Mouse (Mus musculus) T-helper 2 cell (primary cell): ENCODE measurements around the gene Gm20388.

Experiments
- in situ Hi-C: fragments of 300-600 bp; cut with MboI, MseI; formaldehyde crosslinking; loops from one replicate; pipeline ENCODE4 v1.15.1; 2025; ENCODE audit warnings: high pct_unique_total_duplicates

The Gm20388 gene

DNA sequence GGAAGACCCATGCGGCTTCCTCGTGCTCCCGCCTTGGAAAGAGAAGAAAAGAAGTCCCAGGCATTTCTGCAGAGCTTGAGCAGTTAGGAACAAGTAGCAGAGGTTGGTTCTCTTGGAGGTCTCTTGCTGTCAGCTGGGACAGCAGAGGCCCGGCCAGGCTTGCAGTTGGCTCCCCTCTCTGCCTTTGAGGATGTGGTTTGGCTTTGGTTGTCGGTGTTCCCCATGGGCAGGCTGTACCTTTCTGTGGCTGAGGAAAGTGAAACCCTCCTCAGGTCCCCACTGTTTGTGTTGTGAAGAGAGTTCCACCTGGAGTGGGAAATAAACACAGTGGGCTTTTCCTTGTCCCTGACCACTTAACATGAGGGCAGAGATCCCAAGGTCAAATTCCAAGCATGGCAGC lies 2097.8 kb downstream of the Gm20388 start:
- in situ Hi-C loops: no loop called here

DNA sequence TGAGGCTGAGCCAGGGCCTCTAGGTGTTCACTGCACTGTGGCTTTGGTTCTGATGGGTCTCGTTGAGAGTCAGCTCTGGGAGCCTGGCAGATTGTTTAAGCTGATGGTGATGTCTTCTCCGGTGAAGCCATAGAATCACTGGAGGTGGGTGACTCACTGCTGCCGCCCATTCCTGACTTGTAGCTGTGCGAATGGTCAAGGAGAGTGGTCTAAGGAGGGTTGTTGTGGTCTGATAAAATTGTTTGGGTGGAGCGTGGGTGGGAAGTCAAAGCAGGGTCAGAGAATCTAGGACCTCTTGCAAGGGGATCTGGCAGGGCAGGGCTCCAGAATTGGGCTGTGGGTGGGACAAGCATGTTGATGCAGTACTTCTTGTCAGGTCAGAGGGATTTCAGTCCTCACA lies 2100.0 kb downstream of the Gm20388 start:
- in situ Hi-C loops: no loop called here

DNA sequence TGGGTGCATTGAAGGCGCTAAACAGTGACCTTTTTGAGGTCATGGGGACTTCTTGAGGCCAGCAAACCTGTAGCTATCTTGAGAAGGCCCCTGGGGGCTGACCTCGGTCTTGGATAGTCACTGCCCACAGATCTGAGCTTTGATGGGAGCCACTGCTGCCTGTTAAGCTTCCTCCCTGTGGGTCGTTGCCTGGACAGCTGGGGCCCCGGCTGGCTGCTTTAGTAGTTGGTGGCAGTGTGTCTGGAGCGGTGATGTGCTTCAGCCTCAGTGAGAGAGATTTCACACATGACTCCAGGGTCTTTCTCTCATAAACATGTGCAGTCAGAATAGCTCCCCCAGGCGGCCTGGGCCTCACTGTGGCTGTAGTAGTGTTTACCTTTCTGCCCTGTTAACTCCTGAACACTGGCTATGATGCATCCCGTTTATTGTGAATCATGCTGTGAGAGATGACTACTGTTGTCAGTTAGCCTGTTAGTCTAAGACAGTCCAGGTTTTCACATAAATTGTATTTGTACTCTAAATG lies 2100.5 kb downstream of the Gm20388 start:
- in situ Hi-C loops: no loop called here

DNA sequence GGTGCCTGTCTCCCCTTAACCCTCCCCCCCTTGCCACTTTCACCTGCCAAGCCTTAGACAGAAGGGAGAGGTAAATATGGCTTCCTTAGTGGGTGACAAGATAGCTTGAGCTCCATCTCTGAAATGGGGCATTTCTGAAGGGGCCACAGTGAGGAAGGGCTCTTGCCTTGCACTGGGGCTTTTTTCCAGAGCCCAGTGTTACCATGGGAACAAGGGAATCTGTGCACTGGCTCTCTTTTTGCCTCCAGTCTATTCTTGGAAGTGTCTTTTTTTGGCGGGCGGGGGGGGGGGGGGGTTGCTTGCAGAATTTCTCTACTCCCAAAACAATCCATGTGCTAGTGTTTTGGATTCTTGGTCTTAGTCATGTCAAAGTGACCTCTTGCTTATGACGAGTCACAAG lies 2104.0 kb downstream of the Gm20388 start:
- in situ Hi-C loops: no loop called here

DNA sequence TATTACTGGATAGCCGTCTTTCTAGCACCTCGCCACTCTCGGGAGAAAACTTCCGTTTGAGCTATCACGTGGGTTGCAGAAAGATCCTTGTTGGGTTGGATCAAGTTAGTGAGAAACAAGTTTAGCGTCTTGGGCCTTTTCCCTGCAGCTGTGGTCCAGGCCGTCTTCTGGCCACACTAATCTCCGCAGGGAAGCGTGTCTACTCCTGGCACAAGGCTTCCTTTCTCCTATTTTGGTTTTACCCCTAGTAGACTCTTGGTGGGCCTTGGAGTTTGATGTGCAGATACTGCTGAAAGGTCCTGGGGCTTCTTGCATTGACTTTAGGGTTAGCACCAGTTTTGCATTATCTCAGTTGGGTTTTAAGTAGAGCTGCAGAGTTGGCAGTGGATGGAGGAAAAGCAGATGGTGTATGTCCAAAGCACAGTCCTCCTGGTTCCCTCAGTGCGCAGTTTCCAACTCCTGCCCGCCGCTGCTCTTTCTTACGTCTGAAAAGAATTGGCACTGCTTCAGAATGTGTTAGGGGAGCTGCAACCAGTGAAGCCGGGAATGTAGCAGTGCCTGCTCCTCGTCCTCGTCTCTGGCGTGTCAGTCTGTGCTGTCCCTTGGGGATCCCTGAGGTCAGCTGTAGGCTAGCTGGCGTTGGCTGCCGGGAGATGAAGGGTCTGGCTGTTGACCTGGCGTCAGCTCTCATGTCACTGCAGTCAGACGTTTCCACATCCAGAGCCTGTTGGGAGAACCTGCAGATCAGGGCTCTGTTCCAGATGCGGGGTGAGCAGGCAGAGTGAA lies 2107.6 kb downstream of the Gm20388 start:
- in situ Hi-C loops: no loop called here

DNA sequence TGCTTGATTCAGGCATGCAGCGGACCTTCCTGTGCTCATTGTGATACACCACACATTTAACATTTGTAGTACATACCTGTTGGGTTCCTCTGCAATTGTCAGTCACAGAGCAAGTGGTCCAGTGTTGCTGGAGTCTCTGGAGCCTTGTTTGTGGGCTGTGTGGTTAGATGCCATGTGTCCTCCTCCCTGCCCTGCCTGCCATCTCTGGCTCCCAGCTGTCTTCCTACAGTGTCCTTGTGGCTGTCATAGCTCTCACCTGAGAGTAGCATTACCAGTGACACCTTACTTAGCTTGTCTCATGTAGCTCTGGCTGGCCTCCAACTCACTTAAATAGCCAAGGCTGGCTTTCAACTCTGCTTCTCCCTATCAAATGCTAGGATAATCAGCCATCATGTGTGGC lies 2108.5 kb downstream of the Gm20388 start:
- in situ Hi-C loops: no loop called here

DNA sequence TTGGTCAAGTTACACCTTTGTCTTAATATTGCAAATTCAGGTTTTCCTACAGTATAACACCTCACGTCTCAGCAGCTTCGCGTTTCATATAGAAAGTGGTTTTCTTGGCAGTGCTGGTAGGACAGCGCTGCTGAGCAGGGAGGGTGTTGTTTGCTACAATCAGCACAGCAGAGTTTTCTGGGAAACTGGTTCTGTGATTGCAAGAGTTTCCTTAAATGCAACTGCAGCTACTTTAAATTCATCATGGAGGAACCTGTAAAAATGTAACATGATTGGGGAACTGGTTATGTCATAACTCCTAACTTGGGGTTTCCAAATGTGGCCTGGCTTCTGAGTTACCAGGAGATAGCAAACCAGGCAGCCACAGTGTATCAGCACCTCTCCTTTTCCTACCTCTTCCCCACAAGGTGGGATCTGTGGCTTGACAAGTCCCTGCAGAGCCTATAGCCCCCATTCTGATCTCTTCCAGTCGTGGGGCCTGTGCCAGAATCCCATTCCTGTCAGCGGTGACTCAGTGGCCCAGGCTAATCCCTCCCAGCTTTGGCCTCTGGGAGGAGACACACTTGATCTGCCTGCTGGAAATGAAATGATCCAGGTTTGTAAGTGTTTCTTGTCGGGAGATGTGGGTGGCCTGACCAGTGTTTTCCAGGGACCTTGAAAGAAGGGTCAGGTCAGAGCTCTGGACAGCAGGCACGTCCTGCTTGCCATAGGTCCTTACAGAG lies 2109.6 kb downstream of the Gm20388 start:
- in situ Hi-C loops: no loop called here

DNA sequence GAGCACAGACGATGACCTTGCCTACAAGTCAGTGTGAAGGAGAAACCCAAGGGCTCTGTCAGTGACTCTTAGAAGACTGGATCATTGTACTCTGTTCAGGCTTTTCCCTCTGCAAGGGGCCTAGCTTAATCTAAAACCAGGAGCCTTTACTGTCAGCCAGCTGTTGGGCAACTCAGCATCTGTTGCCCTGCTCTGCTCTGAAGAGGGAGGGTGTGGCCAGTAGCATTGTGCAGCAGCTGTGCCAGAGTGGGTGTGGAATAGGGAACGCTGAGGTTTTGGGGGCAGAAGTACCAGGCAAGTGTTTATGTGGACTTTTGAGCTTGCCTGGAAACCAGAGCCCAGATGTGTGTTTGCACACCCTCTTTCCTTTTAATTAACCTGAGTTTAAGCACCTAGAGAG lies 2111.1 kb downstream of the Gm20388 start:
- in situ Hi-C loops: no loop called here

DNA sequence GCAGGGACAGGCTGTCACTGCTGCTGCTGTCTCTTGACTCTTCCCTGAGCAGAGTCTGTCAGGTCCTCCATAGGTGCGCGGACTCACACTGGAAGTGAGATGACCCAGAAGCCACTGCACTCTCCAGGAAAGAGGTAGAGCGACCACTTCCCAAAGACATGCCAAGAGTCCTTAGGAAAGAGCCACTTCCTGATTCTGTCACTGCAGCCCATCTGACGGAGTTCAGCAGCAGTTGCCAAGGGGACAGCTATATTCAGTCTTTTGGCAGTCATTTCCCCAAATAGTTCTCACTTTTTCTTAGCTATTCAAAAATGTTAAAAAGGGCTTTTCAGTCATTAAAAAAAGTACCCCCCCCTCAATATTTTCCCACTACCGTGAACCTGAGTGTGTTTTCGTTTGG lies 2111.6 kb downstream of the Gm20388 start:
- in situ Hi-C loops: no loop called here

DNA sequence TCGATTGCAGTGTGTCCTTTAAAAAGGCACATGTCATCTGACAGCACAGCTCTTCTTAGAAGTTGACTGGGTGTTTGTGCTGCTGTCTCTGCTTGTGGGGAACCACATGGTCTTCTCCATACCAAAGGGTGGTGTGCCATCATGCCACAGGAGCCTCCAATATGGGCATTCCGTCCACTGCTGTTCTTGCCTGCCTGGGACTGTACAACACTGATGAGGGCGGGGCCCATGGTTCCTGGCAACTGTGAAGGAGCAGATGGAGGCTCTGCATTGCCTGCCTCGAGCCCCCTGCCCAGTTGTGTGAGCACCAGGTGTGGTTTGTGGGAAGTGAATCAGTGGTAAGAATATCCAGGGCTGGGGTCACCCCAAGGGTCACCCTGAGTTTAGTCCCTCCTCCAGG lies 2112.1 kb downstream of the Gm20388 start:
- in situ Hi-C loops: no loop called here

DNA sequence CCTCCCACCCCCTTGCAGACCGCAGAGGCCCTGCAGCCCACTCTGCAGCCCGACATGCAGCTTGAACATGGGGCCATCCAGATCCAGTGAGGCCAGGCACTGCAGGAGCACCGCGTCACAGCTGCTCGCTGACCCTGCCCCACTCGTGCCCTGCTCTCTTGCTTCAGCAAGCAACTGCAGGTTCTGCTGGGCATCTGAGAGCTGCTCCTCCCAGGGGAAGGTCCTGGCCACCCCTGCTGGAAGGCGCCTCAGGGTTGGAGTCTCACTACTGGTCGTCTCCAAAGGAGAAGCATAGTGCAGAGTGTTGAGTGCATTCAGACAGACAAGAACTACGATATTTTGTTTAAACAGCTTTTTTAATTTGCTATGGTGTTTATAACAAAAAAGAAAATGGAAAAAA lies 2114.9 kb downstream of the Gm20388 start:
- in situ Hi-C loops: no loop called here

DNA sequence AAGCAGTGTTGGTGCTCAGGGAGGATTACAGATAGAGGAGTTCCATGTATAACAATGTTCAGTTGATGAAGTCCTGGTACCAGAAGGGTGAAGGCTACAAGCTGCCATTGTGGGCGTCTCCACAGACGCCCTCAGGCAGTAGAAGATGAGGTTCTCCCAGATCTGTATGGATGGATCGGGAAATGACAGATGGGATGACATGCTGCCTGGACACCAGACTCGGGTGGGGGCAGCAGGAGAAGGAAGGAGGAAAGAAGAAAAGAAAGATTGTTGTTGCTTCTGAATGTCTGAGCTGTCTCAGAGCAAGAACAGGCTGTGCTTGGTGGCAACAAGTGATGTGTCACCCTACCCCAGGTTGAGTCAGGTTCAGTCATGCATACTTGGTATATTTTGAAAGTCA lies 2117.5 kb downstream of the Gm20388 start:
- in situ Hi-C loops: no loop called here

DNA sequence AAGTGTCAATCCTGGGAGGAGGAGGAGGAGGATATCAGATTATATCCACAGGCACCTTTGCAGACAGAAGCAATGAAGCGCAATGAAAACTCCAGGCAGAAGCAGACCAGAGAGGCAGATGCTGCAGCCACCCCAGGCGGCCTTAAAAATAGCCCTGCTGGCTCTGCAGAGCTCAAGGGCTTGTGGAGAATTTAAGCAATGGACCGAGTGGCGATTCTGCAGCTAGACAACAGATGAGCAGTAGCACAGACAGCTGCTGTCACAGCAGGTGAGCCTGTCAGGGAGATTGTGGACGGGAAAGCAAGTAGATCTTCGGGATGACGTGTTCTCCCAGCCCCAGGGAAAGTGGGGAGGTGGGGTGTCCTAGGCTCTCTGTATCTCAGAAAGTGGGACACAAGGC lies 2120.3 kb downstream of the Gm20388 start:
- in situ Hi-C loops: no loop called here

DNA sequence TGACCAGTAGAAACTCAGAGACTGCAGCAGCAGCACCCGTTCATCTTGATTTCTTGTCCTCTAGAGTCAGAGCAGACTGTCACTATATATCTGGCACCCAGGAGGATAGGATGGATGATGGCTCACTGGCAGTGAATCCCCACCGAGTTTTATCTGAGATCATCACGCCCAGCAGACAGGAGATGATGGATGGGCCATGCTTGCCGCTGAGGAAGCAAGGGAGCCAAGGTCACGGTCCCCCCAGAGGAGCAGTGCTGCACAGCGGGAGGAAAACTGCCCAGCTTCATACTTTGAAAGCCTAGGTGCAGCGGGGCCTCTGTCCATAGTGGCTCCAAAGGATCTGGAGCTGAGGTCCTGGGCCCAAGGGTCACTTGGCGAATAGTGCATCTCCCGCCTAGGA lies 2122.1 kb downstream of the Gm20388 start:
- in situ Hi-C loops: no loop called here

DNA sequence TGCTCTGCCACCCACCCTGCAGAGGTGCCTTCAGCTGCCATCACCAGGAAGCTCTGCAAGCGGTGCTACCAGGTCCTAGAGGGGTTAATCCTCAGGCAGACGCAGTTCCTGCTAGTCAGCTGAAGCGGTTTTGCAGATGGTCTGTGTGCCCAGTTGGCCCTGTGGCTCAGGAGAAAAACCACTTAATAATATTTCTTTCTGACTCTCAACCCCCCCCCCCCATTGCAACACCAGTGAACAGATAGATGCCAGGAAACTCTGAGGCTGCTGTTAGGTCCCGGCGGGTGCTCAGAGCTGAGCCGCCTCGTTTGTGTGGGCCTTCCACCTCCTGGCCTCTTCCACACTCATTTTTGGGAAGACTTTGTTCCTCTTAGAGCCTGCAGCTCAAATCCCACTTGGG lies 2124.9 kb downstream of the Gm20388 start:
- in situ Hi-C loops: no loop called here

DNA sequence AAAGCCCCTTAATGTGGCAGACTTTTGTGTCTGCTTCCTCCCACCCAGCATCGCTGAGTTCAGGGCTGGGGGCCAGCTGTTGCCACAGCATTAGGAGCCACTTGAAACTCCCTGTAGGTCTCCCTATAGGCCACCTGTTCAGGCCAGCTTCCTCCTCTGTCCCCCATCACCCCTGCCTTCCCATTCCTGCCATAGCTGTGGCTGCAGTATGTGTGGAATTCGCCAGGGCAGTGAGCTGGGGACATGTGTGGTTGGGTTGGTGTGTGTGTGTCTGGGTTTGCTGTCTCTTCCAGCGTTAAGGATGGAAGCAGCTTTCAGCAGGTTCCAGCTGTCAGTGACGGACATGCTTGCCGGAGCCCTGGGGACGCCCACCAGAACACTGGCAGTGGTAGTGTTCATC lies 2125.7 kb downstream of the Gm20388 start:
- in situ Hi-C loops: no loop called here

DNA sequence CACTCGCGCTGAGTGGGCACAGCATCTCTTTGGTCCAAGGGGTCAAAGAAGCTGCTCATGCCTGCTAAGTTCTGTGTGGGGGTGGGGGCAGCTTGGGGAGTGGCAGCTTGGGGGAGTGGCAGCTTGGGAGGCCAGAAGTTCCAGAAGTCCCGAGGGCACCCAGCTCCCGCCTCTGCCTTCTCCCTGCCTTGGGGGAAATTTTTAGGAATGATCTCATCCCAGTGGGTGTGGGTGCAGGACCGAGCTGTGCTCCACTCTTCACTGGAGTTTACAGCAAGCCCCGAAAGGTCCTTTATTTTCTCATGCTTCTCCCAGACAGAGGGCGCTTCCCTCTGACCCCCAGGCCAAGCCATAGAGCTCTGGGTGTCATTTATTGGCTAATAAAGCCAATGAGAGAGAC lies 2126.6 kb downstream of the Gm20388 start:
- in situ Hi-C loops: no loop called here

DNA sequence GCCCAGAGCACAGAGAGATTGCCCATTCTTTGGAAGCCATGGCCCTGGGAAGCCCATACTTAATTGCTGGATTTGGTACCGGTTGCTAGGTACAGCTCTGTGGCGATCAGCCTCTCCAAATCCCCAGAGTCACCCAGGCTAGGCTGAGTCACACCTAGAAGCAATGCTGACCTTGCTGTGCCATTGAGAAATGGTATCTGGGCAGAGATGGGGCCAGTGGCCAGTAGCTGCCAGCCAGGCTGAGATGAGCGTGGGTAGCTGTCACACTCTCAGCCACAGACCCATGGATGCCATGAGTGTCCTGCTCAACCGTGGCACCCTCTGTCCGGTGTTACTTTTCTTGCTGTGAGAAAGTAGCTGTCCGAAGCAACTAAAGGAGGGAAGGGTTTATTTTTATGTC lies 2127.4 kb downstream of the Gm20388 start:
- in situ Hi-C loops: no loop called here

DNA sequence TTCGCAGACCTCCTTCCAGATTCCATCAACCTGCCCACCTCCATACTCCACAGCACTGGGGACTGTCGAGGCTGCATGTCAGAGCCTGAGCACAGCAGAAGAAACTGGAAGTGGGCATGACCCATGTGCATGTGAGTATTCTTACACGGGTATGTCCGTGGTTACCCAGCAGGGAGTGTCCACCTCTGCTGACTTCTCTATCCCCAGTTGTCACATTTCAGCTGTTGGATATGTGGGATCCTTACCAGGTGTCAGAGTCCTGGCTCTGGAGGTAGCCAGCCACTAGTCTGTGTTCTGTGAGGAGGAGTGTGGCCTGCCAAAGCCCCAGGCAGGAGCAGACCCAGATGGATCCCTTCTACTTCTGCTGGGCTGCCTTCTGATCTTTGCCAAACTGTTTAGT lies 2128.8 kb downstream of the Gm20388 start:
- in situ Hi-C loops: no loop called here

DNA sequence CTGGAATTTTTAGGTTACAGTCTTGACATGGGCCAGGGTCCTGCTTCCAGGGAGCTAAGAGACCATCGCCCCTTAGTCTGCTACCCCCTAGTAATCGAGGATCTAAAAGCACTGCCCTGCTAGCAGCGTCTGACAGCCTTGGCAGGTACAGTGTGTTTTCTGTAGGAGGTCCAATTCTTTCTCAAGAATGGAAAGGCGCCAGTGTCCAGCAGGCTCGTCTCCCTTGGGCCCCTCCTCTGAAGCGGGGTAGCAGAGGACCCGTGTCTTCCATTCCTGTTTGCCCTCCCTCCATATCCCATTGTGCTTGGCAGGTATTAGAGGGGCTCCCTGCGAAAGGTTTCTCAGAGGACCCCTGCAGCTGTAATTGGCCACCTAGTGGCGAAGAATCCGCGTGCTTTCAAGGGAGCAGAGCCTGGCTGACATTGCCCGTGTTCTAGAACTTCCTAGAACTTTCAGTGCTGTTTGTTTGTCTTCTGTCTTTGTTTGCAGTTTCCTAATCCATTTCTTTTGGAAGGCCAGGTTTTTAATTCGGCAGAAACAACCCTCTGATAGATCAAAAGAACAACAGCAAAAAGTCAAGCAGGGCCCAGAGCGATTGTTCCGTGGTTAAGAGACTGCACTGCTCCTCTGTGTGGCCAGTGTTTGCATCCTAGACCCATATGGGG lies 2136.7 kb downstream of the Gm20388 start:
- in situ Hi-C loops: no loop called here

DNA sequence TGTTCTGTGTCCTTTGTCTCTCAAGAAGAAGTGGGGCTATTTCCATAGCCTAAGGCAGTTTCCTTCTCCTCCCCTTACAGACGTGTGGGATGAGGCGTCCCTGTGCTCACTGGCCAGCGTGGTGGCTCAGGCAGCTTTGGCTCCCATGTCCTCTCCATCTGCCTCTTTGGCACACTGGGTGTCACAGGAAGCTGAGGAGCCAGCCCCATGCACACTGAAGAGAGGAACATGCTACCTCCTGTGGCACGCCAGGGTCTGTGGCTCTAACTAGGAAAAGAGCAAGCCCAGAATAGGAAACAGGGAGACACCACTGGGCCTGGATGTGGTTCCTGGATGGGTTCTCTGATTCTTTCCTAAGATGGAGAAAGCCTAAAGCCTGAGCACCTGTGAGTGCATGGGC lies 2138.6 kb downstream of the Gm20388 start:
- in situ Hi-C loops: no loop called here

DNA sequence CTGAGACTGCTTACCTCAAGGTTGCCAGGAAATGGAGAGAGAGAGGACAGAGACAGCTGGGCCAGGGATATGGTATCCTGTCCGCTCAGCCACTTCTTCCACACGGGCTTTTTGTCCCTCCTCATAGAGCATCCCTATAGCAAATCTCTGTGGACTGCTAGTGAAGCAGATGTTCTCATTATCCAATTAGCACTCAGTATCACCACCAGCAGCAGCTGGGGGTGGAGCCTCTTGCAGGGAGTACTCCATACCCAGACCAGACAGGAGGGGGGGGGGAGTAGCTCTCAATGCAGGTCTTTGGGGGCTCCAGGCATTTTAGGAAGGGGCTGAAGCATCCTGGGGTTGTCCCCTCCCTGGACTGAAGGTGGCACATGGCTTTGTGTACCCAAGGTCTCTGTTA lies 2139.3 kb downstream of the Gm20388 start:
- in situ Hi-C loops: loop anchor here (5.0 kb wide), 1 partner anchor 82 kb away; no protein-coding TSS in a partner anchor
